Mouse (Mus musculus) G1E (cell line): ENCODE measurements around the gene Kras.

ENCODE experiments used
- CTCF ChIP-seq: IDR thresholded peaks from 2 replicates; pipeline ENCODE4 v1.5.1; 2012; ENCODE audit warnings: low read depth, low read length, inconsistent platforms, mixed read lengths
- GATA1 ChIP-seq: IDR thresholded peaks from 2 replicates; pipeline ENCODE4 v1.6.1; 2012; ENCODE audit warnings: borderline replicate concordance, low read length, inconsistent platforms, mixed read lengths
- GATA2 ChIP-seq: IDR thresholded peaks from 2 replicates; pipeline ENCODE4 v1.6.1; 2012; ENCODE audit warnings: low read depth, low read length, inconsistent platforms, borderline replicate concordance
- POLR2AphosphoS5 ChIP-seq: IDR thresholded peaks from 2 replicates; pipeline ENCODE4 v1.6.1; 2012; ENCODE audit warnings: low read depth, low read length, inconsistent platforms; ENCODE audit not compliant: insufficient replicate concordance
- TAL1 ChIP-seq: conservative IDR thresholded peaks from 2 replicates; pipeline ENCODE4 v1.6.1; 2012; ENCODE audit warnings: low read depth, low read length, inconsistent platforms, mixed read lengths

GRCm38 (mm10) chr6:145247886-145248285, 2.2 kb downstream of the Kras start:
- TF ChIP-seq CTCF (no peak), TAL1 (no peak), GATA1 (no peak), POLR2AphosphoS5 (no peak), GATA2 (no peak)
